Mouse (Mus musculus): ENCODE results near the gene Tspan2. TPM values are rescaled to one million over a fixed set of nuclear protein-coding genes. Genes with fewer than 3 reads are reported as not detected.

The Tspan2 gene
- total RNA-seq, 2 experiments from 2014 or later: 8.1 to 9.9 TPM

- DNase-seq: peak; percentile 48 to 63
Measured at GRCm38 (mm10) chr3:102735031-102735558, 766 bp downstream of the Tspan2 start.

- no peak for DNase-seq
Measured at GRCm38 (mm10) chr3:102735638-102736037, 1.3 kb downstream of the Tspan2 start.

GRCm38 (mm10) chr3:102736436-102736835, 2.1 kb downstream of the Tspan2 start:
- DNase-seq: no peak

GRCm38 (mm10) chr3:102737106-102737505, 2.8 kb downstream of the Tspan2 start:
- DNase-seq: no peak

- DNase-seq: peak in 1 of 2 experiments; percentile 53
Measured at GRCm38 (mm10) chr3:102738161-102738901, 4.0 kb downstream of the Tspan2 start.

GRCm38 (mm10) chr3:102738926-102739325, 4.6 kb downstream of the Tspan2 start:
- no peak for DNase-seq

- no peak for DNase-seq
Measured at GRCm38 (mm10) chr3:102742725-102743124, 8.4 kb downstream of the Tspan2 start.

- no peak for DNase-seq
Measured at GRCm38 (mm10) chr3:102743202-102743601, 8.9 kb downstream of the Tspan2 start.

- no peak for DNase-seq
Measured at GRCm38 (mm10) chr3:102743781-102744471, 9.6 kb downstream of the Tspan2 start.

GRCm38 (mm10) chr3:102744657-102745056, 10.3 kb downstream of the Tspan2 start:
- DNase-seq: peak; percentile 51 to 63

- DNase-seq: no peak
Measured at GRCm38 (mm10) chr3:102746174-102746573, 11.8 kb downstream of the Tspan2 start.

- no peak for DNase-seq
Measured at GRCm38 (mm10) chr3:102748038-102748437, 13.7 kb downstream of the Tspan2 start.

GRCm38 (mm10) chr3:102748686-102749085, 14.4 kb downstream of the Tspan2 start:
- no peak for DNase-seq

GRCm38 (mm10) chr3:102751136-102751535, 16.8 kb downstream of the Tspan2 start:
- no peak for DNase-seq

GRCm38 (mm10) chr3:102751536-102751935, 17.2 kb downstream of the Tspan2 start:
- no peak for DNase-seq

GRCm38 (mm10) chr3:102752053-102752452, 17.7 kb downstream of the Tspan2 start:
- DNase-seq: no peak

GRCm38 (mm10) chr3:102752457-102752856, 18.1 kb downstream of the Tspan2 start:
- DNase-seq: peak in 1 of 2 experiments; percentile 27

GRCm38 (mm10) chr3:102755801-102756200, 21.5 kb downstream of the Tspan2 start:
- DNase-seq: peak in 1 of 2 experiments; percentile 67

- no peak for DNase-seq
Measured at GRCm38 (mm10) chr3:102757019-102757418, 22.7 kb downstream of the Tspan2 start.

- DNase-seq: no peak
Measured at GRCm38 (mm10) chr3:102760236-102760635, 25.9 kb downstream of the Tspan2 start.

GRCm38 (mm10) chr3:102762388-102762787, 28.1 kb downstream of the Tspan2 start:
- DNase-seq: no peak

- peak; percentile 52 to 62 for DNase-seq
Measured at GRCm38 (mm10) chr3:102763713-102764400, 29.5 kb downstream of the Tspan2 start.

- no peak for DNase-seq
Measured at GRCm38 (mm10) chr3:102764850-102765249, 30.5 kb downstream of the Tspan2 start.
